Mouse (Mus musculus) MEL (cell line): Measurements from ENCODE around the gene Lztr1. TPM values are rescaled to one million over a fixed set of nuclear protein-coding genes. Genes with fewer than 3 reads are reported as not detected.

Source experiments
- DNase-seq: peaks from one replicate; pipeline ENCODE4 v3.0.0; 2011; ENCODE audit warnings: low read depth, low spot score
- H3K27ac ChIP-seq: 2 replicates; pipeline ENCODE4 v1.5.1; 2012; ENCODE audit warnings: low read depth, mild to moderate bottlenecking, control low read depth, low read length, moderate library complexity; ENCODE audit not compliant: control insufficient read depth
- H3K27me3 ChIP-seq, 2 experiments: fragments of 150-350 bp in 1 of 2; sonication (generic) in 1 of 2; 2 replicates each; pipeline ENCODE4 v1.6.1; 2012; ENCODE audit warnings: low read length in 2 of 2, mild to moderate bottlenecking in 2 of 2, improper control_type of control experiment in 1 of 2, moderate library complexity in 1 of 2; ENCODE audit not compliant: insufficient read depth in 2 of 2, control insufficient read depth in 1 of 2
- H3K36me3 ChIP-seq, 2 experiments: 2 replicates each; pipeline ENCODE4 v1.6.1; 2012 to 2014; ENCODE audit warnings: low read length in 2 of 2, improper control_type of control experiment in 1 of 2, inconsistent platforms in 1 of 2, mild to moderate bottlenecking in 1 of 2; ENCODE audit not compliant: insufficient read depth in 2 of 2, control insufficient read depth in 1 of 2
- H3K4me1 ChIP-seq, 2 experiments: fragments of 150-350 bp in 1 of 2; sonication (generic) in 1 of 2; 2 replicates each; pipeline ENCODE4 v1.6.1; 2012; ENCODE audit warnings: low read length in 2 of 2, improper control_type of control experiment in 1 of 2, mild to moderate bottlenecking in 1 of 2; ENCODE audit not compliant: insufficient read depth in 2 of 2, control insufficient read depth in 1 of 2
- H3K4me3 ChIP-seq, 2 experiments: fragments of 150-350 bp in 1 of 2; sonication (generic) in 1 of 2; 2 replicates each; pipeline ENCODE4 v1.5.1; 2012; ENCODE audit warnings: low read depth in 2 of 2, low read length in 2 of 2, mild to moderate bottlenecking in 2 of 2, moderate library complexity in 2 of 2, control low read depth in 1 of 2, improper control_type of control experiment in 1 of 2; ENCODE audit not compliant: control insufficient read depth in 1 of 2, insufficient read depth in 1 of 2
- H3K79me2 ChIP-seq: 2 replicates; pipeline ENCODE4 v1.6.1; 2012; ENCODE audit warnings: mild to moderate bottlenecking, low read length, moderate library complexity; ENCODE audit not compliant: control insufficient read depth, poor library complexity, insufficient read depth
- H3K9ac ChIP-seq: 2 replicates; pipeline ENCODE4 v1.6.1; 2012; ENCODE audit warnings: low read depth, mild to moderate bottlenecking, control low read depth, low read length, moderate library complexity; ENCODE audit not compliant: control insufficient read depth, poor library complexity, severe bottlenecking
- H3K9me3 ChIP-seq: fragments of 150-350 bp; sonication (generic); replicated peaks from 2 replicates; pipeline ENCODE4 v1.6.1; 2012; ENCODE audit warnings: mild to moderate bottlenecking, low read length, improper control_type of control experiment, moderate library complexity; ENCODE audit not compliant: insufficient read depth
- BHLHE40 ChIP-seq: IDR thresholded peaks from 2 replicates; pipeline ENCODE4 v1.6.1; 2012; ENCODE audit warnings: low read depth, mild to moderate bottlenecking, inconsistent platforms, low read length, improper control_type of control experiment, borderline replicate concordance
- CTCF ChIP-seq, 3 experiments: IDR thresholded peaks in 2 of 3; conservative IDR thresholded peaks in 1 of 3; 2 replicates each; pipeline ENCODE4 v1.5.1; 2011 to 2012; ENCODE audit warnings: low read length in 3 of 3, low read depth in 2 of 3, mild to moderate bottlenecking in 2 of 3, improper control_type of control experiment in 1 of 3, inconsistent platforms in 1 of 3, mixed read lengths in 1 of 3, moderate library complexity in 1 of 3; ENCODE audit not compliant: control insufficient read depth in 1 of 3, insufficient read depth in 1 of 3, poor library complexity in 1 of 3, severe bottlenecking in 1 of 3
- E2F4 ChIP-seq: IDR thresholded peaks from 2 replicates; pipeline ENCODE4 v1.6.1; 2011; ENCODE audit warnings: low read depth, low read length, improper control_type of control experiment, borderline replicate concordance
- ELF1 ChIP-seq: IDR thresholded peaks from 2 replicates; pipeline ENCODE4 v1.6.1; 2014; ENCODE audit warnings: low read depth, mild to moderate bottlenecking, inconsistent platforms, low read length, improper control_type of control experiment, moderate library complexity
- EP300 ChIP-seq, 2 experiments: IDR thresholded peaks; 2 replicates each; pipeline ENCODE4 v1.6.1; 2011; ENCODE audit warnings: improper control_type of control experiment in 2 of 2, low read length in 2 of 2, low read depth in 1 of 2, mild to moderate bottlenecking in 1 of 2
- ETS1 ChIP-seq: IDR thresholded peaks from 2 replicates; pipeline ENCODE4 v1.6.1; 2012; ENCODE audit warnings: low read depth, mild to moderate bottlenecking, inconsistent platforms, low read length, improper control_type of control experiment, moderate library complexity
- GABPA ChIP-seq: IDR thresholded peaks from 2 replicates; pipeline ENCODE4 v1.6.1; 2012; ENCODE audit warnings: low read depth, mild to moderate bottlenecking, inconsistent platforms, low read length, improper control_type of control experiment, moderate library complexity
- GATA1 ChIP-seq: IDR thresholded peaks from 2 replicates; pipeline ENCODE4 v1.6.1; 2011; ENCODE audit warnings: low read depth, low read length, improper control_type of control experiment
- HCFC1 ChIP-seq: IDR thresholded peaks from 2 replicates; pipeline ENCODE4 v1.6.1; 2012; ENCODE audit warnings: low read depth, mild to moderate bottlenecking, inconsistent platforms, low read length, improper control_type of control experiment, moderate library complexity
- MAX ChIP-seq: IDR thresholded peaks from 2 replicates; pipeline ENCODE4 v1.6.1; 2011; ENCODE audit warnings: low read length, improper control_type of control experiment
- MAZ ChIP-seq: IDR thresholded peaks from 2 replicates; pipeline ENCODE4 v1.6.1; 2012; ENCODE audit warnings: low read depth, mild to moderate bottlenecking, inconsistent platforms, low read length, improper control_type of control experiment
- MXI1 ChIP-seq: IDR thresholded peaks from 2 replicates; pipeline ENCODE4 v1.6.1; 2011; ENCODE audit warnings: mild to moderate bottlenecking, low read depth, low read length, improper control_type of control experiment
- MYB ChIP-seq: IDR thresholded peaks from 2 replicates; pipeline ENCODE4 v1.6.1; 2011; ENCODE audit warnings: mild to moderate bottlenecking, low read depth, low read length, improper control_type of control experiment
- MYC ChIP-seq: IDR thresholded peaks from 2 replicates; pipeline ENCODE4 v1.6.1; 2011; ENCODE audit warnings: low read depth, mild to moderate bottlenecking, low read length, improper control_type of control experiment, moderate library complexity
- NELFE ChIP-seq: IDR thresholded peaks from 2 replicates; pipeline ENCODE4 v1.6.1; 2011; ENCODE audit warnings: low read depth, low read length, improper control_type of control experiment
- NRF1 ChIP-seq: IDR thresholded peaks from 2 replicates; pipeline ENCODE4 v1.6.1; 2014; ENCODE audit warnings: low read depth, mild to moderate bottlenecking, inconsistent platforms, low read length, improper control_type of control experiment, moderate library complexity; ENCODE audit not compliant: poor library complexity, insufficient read depth, severe bottlenecking
- RAD21 ChIP-seq: IDR thresholded peaks from 2 replicates; pipeline ENCODE4 v1.6.1; 2011; ENCODE audit warnings: mild to moderate bottlenecking, low read depth, low read length, improper control_type of control experiment
- RCOR1 ChIP-seq: IDR thresholded peaks from 2 replicates; pipeline ENCODE4 v1.6.1; 2012; ENCODE audit warnings: low read depth, mild to moderate bottlenecking, inconsistent platforms, low read length, improper control_type of control experiment
- TCF12 ChIP-seq: IDR thresholded peaks from 2 replicates; pipeline ENCODE4 v1.6.1; 2014; ENCODE audit warnings: low read depth, mild to moderate bottlenecking, inconsistent platforms, low read length, improper control_type of control experiment, moderate library complexity
- UBTF ChIP-seq: IDR thresholded peaks from 2 replicates; pipeline ENCODE4 v1.6.1; 2012; ENCODE audit warnings: low read depth, mild to moderate bottlenecking, inconsistent platforms, low read length, improper control_type of control experiment, moderate library complexity, borderline replicate concordance; ENCODE audit not compliant: insufficient read depth
- USF1 ChIP-seq: IDR thresholded peaks from 2 replicates; pipeline ENCODE4 v1.6.1; 2014; ENCODE audit warnings: low read depth, mild to moderate bottlenecking, inconsistent platforms, low read length, improper control_type of control experiment, moderate library complexity
- ZC3H11A ChIP-seq: IDR thresholded peaks from 2 replicates; pipeline ENCODE4 v1.6.1; 2012; ENCODE audit warnings: low read depth, mild to moderate bottlenecking, inconsistent platforms, low read length, improper control_type of control experiment
- polyA plus RNA-seq, 2 experiments: library from polyadenylated mRNA; stranded (reverse) in 1 of 2; unstranded in 1 of 2; fragments of >175 nt in 1 of 2; fragments of >200 nt in 1 of 2; gene quantifications; 2 replicates each; pipeline versions ENCODE4 v1.2.1 to v1.2.4; 2012; ENCODE audit warnings: low replicate concordance in 2 of 2, low read depth in 1 of 2; ENCODE audit not compliant: insufficient read length in 2 of 2, insufficient read depth in 1 of 2, missing spikeins in 1 of 2
- total RNA-seq: library from RNA; depleted of rRNA; stranded (reverse); fragments of 300-350 nt; gene quantifications from 2 replicates; pipeline ENCODE4 v1.2.3, GENCODE M21; 2012

Lztr1 gene
- total and polyA plus RNA-seq, 3 experiments = 45.1 to 83.2 TPM; not detected in 1

- Histone ChIP-seq H3K9ac (peak overlapping the region; percentile 78), H3K9me3 (no peaks in the 10 kb centered on the region), H3K36me3 (peaks cover 2 to 15% of the 10 kb centered on the region in 2 experiments; a peak in 3 of 4 replicates), H3K27me3 (peaks cover 0 to 4% of the 10 kb centered on the region in 2 experiments; a peak in 2 of 4 replicates), H3K4me1 (peaks cover 9 to 15% of the 10 kb centered on the region in 2 experiments), H3K27ac (peak overlapping the region; percentile 98), H3K79me2 (peaks cover 8% of the 10 kb centered on the region), H3K4me3 (peak overlapping the region; percentile 75 to 86)
- TF ChIP-seq NRF1 (no peak), BHLHE40 (no peak), GABPA (no peak), ETS1 (no peak), HCFC1 (no peak), MXI1 (no peak; the same call in 1 of the 2 replicates), EP300 (IDR thresholded peaks at IDR 0.05; ENCODE audit: low read depth in 1 of 2, low read length in 2 of 2) (no peak), USF1 (no peak)
- DNase-seq = no peak
Measured at GRCm38 (mm10) chr16:17509240-17509597, 731 bp downstream of the Lztr1 start.

- Histone ChIP-seq H3K4me3 (no peak overlapping the region), H3K9me3 (no peaks in the 10 kb centered on the region), H3K9ac (peak overlapping the region; percentile 5; the same call in 1 of the 2 replicates), H3K79me2 (peaks cover 8% of the 10 kb centered on the region), H3K27ac (no peak overlapping the region), H3K36me3 (peaks cover 2 to 15% of the 10 kb centered on the region in 2 experiments; a peak in 3 of 4 replicates), H3K27me3 (peaks cover 0 to 2% of the 10 kb centered on the region in 2 experiments; a peak in 2 of 4 replicates), H3K4me1 (peaks cover 9 to 15% of the 10 kb centered on the region in 2 experiments)
- TF ChIP-seq E2F4 = no peak
- no peak for TF ChIP-seq NRF1
- no peak for TF ChIP-seq MAZ
- TF ChIP-seq CTCF (IDR thresholded peaks at IDR 0.05 in 2 of 3, conservative IDR thresholded peaks at IDR 0.05 in 1 of 3; ENCODE audit: control insufficient read depth in 1 of 3, insufficient read depth in 1 of 3, low read depth in 2 of 3, low read length in 3 of 3, poor library complexity in 1 of 3, severe bottlenecking in 1 of 3) = no peak
- no peak for TF ChIP-seq MYB
- TF ChIP-seq NELFE = no peak
- no peak for TF ChIP-seq HCFC1
- TF ChIP-seq RAD21 = no peak
- TF ChIP-seq ZC3H11A = no peak
- no peak for TF ChIP-seq GATA1
- TF ChIP-seq MAX = no peak
- TF ChIP-seq UBTF = no peak
- TF ChIP-seq ELF1 = no peak
- TF ChIP-seq MYC = no peak
- TF ChIP-seq RCOR1 = no peak
- TF ChIP-seq TCF12 = no peak
- no peak for DNase-seq
Measured at GRCm38 (mm10) chr16:17510143-17510542, 1.7 kb downstream of the Lztr1 start.
